Mouse (Mus musculus): ENCODE data around the gene Smim15.
A peak's percentile ranks its signal among the peaks of the same experiment; 100 is the strongest.

Smim15 gene

GRCm38 (mm10) chr13:108044222-108044941 is at the start of gene Smim15:
TSS of gene Smim15 (plus strand) at chr13:108044446.
- DNase-seq (ENCODE audit: low spot score in 2 of 2), result peak; percentile 85 to 88

- DNase-seq (ENCODE audit: low spot score in 2 of 2), result no peak
Observed at GRCm38 (mm10) chr13:107995211-107995610, 49.0 kb upstream of the Smim15 start.

- DNase-seq (ENCODE audit: low spot score in 2 of 2), result no peak
Observed at GRCm38 (mm10) chr13:107996301-107996700, 47.9 kb upstream of the Smim15 start.

- no peak for DNase-seq (ENCODE audit: low spot score in 2 of 2)
Observed at GRCm38 (mm10) chr13:108007861-108008260, 36.4 kb upstream of the Smim15 start.

- DNase-seq (ENCODE audit: low spot score in 2 of 2), result no peak
Observed at GRCm38 (mm10) chr13:108013110-108013509, 31.1 kb upstream of the Smim15 start.

GRCm38 (mm10) chr13:108013839-108014238 is 30.4 kb upstream of the Smim15 start:
- no peak for DNase-seq (ENCODE audit: low spot score in 2 of 2)

GRCm38 (mm10) chr13:108015166-108015565 is 29.1 kb upstream of the Smim15 start:
- no peak for DNase-seq (ENCODE audit: low spot score in 2 of 2)

GRCm38 (mm10) chr13:108017349-108017748 is 26.9 kb upstream of the Smim15 start:
- no peak for DNase-seq (ENCODE audit: low spot score in 2 of 2)

- DNase-seq (ENCODE audit: low spot score in 2 of 2), result no peak
Observed at GRCm38 (mm10) chr13:108025802-108026201, 18.4 kb upstream of the Smim15 start.

GRCm38 (mm10) chr13:108032789-108033188 is 11.5 kb upstream of the Smim15 start:
- DNase-seq (ENCODE audit: low spot score in 2 of 2), result no peak

- DNase-seq (ENCODE audit: low spot score in 2 of 2), result no peak
Observed at GRCm38 (mm10) chr13:108039375-108039774, 4.9 kb upstream of the Smim15 start.

GRCm38 (mm10) chr13:108039902-108040301 is 4.3 kb upstream of the Smim15 start:
- no peak for DNase-seq (ENCODE audit: low spot score in 2 of 2)

GRCm38 (mm10) chr13:108040451-108040850 is 3.8 kb upstream of the Smim15 start:
- no peak for DNase-seq (ENCODE audit: low spot score in 2 of 2)

- DNase-seq (ENCODE audit: low spot score in 2 of 2), result peak; percentile 81 to 82
Observed at GRCm38 (mm10) chr13:108041358-108041757, 2.9 kb upstream of the Smim15 start.

- no peak for DNase-seq (ENCODE audit: low spot score in 2 of 2)
Observed at GRCm38 (mm10) chr13:108043431-108044221, 620 bp upstream of the Smim15 start.

- no peak for DNase-seq (ENCODE audit: low spot score in 2 of 2)
Observed at GRCm38 (mm10) chr13:108045646-108046045, 1.4 kb downstream of the Smim15 start.

- no peak for DNase-seq (ENCODE audit: low spot score in 2 of 2)
Observed at GRCm38 (mm10) chr13:108046071-108046470, 1.8 kb downstream of the Smim15 start.

- no peak for DNase-seq (ENCODE audit: low spot score in 2 of 2)
Observed at GRCm38 (mm10) chr13:108046891-108047290, 2.6 kb downstream of the Smim15 start.

- DNase-seq (ENCODE audit: low spot score in 2 of 2), result no peak
Observed at GRCm38 (mm10) chr13:108047364-108047763, 3.1 kb downstream of the Smim15 start.

GRCm38 (mm10) chr13:108056896-108057295 is 12.7 kb downstream of the Smim15 start:
- DNase-seq (ENCODE audit: low spot score in 2 of 2), result peak; percentile 11 to 32

- DNase-seq (ENCODE audit: low spot score in 2 of 2), result no peak
Observed at GRCm38 (mm10) chr13:108060286-108060885, 16.1 kb downstream of the Smim15 start.

- DNase-seq (ENCODE audit: low spot score in 2 of 2), result no peak
Observed at GRCm38 (mm10) chr13:108060936-108061578, 16.8 kb downstream of the Smim15 start.
